Mouse (Mus musculus): ENCODE results near the gene Mars2.

The Mars2 gene

GRCm38 (mm10) chr1:55223026-55223425, 14.0 kb upstream of the Mars2 start:
- no peak for DNase-seq

GRCm38 (mm10) chr1:55224111-55224510, 12.9 kb upstream of the Mars2 start:
- DNase-seq = no peak

GRCm38 (mm10) chr1:55225398-55225797, 11.6 kb upstream of the Mars2 start:
- no peak for DNase-seq

GRCm38 (mm10) chr1:55226011-55226857, 10.7 kb upstream of the Mars2 start, which contains the start of gene Rftn2:
Rftn2 (minus strand) TSS chr1:55226782.
- DNase-seq = no peak

GRCm38 (mm10) chr1:55227376-55227775, 9.6 kb upstream of the Mars2 start:
- no peak for DNase-seq

- no peak for DNase-seq
Measured at GRCm38 (mm10) chr1:55228256-55228884, 8.6 kb upstream of the Mars2 start.

GRCm38 (mm10) chr1:55234910-55235520, 2.0 kb upstream of the Mars2 start:
- DNase-seq = no peak

GRCm38 (mm10) chr1:55236487-55236886, 490 bp upstream of the Mars2 start:
- DNase-seq = no peak

GRCm38 (mm10) chr1:55237643-55238161, 725 bp downstream of the Mars2 start:
- DNase-seq = no peak

GRCm38 (mm10) chr1:55238496-55238895, 1.5 kb downstream of the Mars2 start:
- no peak for DNase-seq

GRCm38 (mm10) chr1:55239237-55239636, 2.3 kb downstream of the Mars2 start:
- DNase-seq = no peak

- no peak for DNase-seq
Measured at GRCm38 (mm10) chr1:55246374-55246773, 9.4 kb downstream of the Mars2 start.

GRCm38 (mm10) chr1:55264385-55264784, 27.4 kb downstream of the Mars2 start:
- no peak for DNase-seq

GRCm38 (mm10) chr1:55265447-55265846, 28.5 kb downstream of the Mars2 start:
- DNase-seq = no peak

- no peak for DNase-seq
Measured at GRCm38 (mm10) chr1:55279081-55279480, 42.1 kb downstream of the Mars2 start.
